Mouse (Mus musculus) adrenal gland, adult 18-20 months (tissue): ENCODE measurements at regions not wholly inside any gene's neighbourhood (a gene's known extent, or its start where the extent isn't known, plus 50 kb on each side); places are given as distances from the start of the nearest gene placed in this dataset.

Experiments used
- DNase-seq, 2 experiments: peaks; one replicate each; pipeline ENCODE4 v3.0.0; 2021 to 2022; ENCODE audit warnings: low spot score in 2 of 2

DNA sequence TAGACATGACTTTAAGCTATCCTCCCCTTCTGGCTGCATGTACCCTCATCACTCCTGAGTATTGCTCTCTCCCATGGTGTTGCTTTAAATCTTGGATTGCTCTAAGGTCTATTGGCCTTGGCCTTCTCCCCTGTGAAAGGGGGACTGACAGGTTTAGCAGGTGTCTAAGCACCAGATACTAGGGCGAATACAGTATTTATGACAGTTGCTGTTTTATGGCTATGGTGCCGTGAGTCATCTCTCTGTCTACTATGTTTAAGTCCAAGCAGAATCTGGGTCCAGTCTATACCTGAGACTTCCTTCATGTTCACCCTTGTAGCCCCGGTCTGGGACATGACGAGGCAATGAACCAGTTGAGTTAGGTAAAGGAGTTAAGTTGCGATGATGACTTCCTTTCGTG lies 212.3 kb upstream of the Id2 start:
- no peak for DNase-seq

DNA sequence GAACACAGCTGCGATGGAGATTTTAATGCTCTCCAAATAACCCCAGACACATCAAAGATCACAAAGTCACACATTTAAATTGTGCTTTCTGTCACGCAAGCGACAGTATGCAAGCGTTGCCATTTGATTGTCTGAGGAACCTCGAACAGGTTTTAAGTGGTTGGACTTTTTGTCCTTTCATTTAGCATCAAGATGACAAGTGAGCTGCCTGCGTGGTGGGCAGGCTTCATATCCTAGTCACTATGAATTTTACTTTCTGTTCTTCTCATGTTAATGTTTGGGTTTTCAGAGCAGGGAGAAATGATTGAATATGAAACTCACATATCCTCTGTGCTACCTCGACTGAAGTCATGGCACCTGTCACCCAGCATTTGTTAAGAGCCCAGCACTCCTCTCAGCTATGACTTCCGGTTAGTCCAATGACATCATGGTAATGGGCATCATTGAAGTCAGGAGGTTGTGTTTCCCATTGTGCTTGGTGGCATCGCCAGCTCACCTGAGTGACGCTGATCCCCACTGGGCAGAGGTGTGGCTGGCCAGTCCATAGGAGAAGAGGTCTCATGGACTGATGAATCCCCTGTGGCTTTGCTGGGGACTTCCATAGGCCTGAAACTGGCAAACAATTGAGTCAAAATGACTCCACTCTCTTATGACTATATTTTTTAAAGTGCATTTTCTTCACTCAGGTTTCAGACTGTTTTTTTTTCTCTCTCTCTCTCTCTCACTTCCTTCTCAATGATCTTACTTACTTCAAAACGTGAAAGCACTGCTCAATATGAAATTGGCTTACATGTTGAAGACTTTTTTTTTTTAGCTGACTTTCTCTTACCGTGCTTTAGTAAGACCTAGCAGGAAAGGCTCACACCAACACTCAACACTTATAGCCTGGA lies 209.1 kb upstream of the Id2 start:
- DNase-seq, result no peak

DNA sequence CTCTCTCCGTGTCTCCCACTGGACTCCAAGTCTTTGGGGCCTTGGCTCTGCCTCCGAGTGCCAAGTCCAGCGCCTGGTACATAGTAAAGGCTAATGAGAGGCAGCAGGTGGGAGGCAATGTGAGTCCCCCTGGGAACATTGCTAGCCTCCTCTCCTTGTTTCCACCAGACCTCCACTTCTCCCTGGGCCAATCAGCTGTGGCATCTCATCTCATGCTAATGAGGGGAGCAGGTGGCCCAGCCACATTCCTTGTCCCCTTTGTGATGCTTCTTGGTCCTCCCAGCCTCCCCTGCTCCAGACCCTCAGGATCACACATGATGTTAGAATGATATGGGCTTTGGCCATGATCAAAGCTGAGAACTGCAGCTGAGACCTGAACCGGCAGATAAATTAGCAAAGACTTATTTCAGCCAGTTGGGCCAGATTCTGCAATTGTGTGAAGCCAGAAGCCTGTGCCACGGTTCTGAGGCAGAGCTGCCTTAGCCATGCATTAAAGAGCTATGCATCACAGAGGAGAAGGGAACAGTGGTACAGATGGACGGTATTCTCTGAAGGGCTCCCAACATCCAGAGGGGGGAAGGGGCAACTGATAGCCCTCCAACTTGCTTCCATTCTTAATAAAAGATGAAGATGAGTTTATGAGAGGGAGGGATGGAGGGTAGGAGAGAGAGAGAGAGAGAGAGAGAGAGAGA lies 208.0 kb upstream of the Id2 start:
- no peak for DNase-seq

DNA sequence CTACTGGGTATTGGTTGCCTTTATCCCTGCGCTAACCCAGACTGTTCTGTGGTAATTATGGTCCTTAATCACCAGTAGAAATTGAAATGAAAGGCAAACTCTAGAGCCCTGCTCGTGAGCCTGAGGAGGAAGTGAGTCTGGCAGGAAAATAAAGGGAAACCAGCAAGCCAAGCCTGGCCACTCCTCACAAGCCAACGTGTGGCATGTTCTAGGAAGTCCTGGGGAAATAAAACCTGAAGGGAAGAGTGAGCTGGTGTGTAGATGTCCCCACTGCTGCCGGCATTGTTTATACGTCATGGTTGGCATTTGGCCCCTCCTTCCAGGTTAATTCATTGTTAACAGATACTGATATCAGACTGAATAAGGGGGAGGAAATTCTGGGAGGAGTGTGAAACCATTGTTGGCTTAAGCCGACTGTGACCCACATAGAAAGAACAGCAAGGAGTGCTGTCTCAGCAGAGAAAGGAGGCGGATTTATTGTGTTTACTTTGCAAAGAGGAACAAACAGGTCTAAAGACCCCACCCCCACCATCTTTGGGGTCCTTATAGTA lies 206.6 kb upstream of the Id2 start:
- no peak for DNase-seq

DNA sequence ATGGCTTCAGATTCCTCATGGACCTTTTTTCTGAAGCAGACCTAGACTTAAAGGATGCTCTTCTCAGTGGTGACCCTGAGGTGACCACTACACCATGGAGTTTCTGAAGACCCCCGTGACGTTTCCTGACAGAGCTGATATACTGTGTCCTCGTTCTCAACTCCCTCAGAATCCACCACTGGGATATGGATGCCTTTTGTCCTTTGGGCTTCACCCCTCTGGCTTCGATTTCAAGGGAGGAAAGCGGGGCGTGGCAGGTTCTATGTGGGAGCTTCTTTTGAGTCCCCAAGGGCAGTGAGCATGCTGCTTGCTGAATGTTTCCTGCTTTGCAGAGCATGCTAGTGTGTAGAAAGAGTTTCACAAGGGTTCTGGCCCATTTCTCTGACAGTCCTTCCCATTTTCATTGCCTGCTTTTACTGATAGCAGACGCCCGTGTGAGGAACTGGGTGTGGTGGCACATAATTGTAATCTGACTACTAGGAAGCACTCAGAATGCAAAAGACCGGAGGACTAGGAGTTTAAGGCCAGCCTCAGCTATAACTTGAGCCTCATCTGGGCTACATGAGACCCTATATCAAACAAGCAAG lies 204.0 kb upstream of the Id2 start:
- DNase-seq, result no peak

DNA sequence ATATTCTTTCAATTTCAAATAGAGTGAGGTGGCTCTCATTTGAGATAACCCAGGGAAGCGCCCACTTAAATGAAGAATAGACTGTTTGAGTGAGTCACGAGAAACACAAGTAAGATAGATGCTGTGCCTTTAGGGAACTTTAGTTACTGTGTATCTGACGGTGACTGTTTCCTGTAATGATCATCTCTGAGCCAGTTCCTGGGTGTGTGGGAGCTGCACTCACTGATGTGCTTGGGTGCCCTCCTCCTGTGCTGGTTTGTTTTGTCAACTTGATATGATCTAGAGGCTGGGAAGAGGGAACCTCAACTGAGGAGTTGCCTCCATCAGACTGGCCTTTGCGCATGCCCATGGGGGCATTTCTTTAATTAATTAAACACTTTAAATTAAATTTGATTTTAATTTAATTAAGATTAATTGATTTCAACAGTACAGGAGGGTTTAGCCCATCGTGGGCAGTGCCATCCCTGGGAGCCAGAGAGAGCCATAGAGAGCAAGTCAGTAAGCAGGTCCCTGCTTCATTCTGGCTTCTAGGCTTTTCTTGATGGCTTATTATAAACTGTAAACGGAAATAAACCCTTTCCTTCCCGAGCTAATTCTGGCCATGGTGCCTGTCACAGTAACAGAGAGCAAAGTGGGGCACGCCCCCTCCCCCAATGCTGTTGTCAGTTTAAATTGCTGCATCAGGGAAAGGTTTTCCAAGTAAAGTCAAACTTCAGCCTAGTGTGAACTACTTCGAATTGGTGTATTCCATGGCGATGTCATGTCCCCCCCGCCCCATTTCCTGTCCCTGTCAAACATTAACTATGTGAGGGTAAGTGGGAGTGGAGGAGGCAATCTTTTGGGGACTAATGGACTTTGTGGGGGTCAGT lies 202.9 kb upstream of the Id2 start:
- no peak for DNase-seq

DNA sequence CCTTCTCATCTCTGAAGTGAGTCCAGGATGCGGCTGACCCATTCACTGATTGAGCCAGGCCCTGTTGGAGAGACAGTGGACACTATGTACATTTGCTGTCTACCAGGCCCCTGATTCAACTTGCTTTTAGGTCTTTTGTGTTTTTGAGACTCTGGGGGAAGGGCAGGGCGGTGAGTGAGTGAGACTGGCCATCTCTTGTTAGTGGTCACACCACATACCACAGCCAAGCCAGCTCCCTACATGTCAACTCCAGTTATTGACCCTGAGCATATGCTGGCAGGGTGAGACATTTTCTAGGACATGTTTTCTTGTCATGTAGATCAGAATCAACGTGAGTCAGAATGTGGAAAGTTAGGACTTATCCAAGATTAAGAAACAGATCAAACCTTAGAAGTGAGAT lies 201.8 kb upstream of the Id2 start:
- no peak for DNase-seq

DNA sequence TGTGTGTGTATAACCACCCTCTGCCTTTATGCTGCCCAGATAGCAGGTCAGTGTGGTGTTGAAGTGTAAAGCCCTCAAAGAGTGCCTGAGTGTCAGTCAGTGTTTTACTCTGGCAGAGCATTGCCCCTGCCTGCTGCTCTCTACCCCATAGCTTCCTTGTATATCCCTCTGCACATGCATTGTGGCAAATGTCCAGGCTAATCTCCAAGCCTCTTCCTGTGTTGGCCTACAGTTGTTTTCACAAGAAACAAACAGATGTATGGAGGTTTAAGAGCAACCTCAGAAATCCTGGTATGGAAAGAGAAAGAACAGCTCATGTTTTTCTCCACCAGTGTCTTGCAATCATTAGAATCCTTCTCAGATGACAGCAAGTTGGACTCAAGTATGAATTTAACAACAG lies 201.0 kb upstream of the Id2 start:
- DNase-seq, result no peak

DNA sequence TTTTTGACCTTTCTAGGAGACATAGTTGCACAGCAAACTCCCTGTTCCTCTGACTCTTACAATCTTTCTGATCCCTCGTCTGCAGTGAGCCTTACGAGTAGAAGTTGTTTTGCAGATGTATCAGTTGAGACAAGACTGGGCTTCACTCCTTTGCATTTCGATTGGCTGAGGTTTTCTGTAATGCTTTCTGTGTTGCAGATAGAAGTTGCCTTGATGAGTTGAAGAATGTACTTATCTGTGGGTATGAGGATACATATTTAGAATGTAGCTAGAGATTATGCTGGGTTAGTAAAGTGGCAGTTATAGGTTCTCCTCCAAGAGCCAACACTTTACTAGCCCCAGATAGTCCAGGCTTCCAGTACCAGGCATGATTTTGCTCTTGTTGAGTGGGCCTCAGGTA lies 199.7 kb upstream of the Id2 start:
- DNase-seq, result no peak

DNA sequence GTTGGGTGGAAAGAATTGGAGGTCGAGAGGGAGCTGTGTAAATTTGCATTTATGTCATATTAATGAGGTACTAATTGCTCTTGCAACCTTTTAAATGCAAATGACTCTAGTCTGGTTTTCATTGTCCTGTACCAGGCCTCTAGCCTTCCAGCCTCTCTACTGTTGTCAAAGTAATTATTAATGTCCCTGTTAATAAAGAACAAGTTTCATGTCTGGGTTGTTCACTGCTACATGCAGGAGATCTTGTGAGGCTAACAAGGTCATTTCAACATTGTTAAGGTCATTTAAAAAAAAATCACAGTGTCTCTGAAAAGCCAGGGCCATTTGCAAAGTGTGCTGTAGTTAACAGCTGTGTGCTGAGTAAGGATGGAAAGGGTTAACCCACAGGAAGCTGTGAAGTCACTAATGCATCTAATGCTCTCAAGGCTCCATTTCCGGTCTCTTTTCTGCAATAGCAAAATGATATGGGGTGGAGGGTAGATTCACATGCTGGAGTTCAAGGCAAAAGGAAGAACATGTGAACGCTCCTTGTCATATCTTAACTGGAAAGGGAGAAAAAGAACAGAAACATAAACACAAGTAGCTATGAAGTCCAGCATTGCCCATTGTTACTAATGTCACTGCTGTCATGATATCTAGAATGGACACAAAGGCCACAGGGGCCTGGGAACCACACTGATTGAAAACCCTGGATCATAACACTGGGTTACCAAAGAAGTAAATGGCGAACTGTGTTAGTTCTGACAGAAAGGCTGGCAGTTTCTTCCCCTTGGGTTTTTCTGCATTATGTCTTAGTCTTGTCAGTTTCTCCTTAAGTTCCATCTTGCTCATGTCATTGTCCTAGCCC lies 197.5 kb upstream of the Id2 start:
- no peak for DNase-seq

DNA sequence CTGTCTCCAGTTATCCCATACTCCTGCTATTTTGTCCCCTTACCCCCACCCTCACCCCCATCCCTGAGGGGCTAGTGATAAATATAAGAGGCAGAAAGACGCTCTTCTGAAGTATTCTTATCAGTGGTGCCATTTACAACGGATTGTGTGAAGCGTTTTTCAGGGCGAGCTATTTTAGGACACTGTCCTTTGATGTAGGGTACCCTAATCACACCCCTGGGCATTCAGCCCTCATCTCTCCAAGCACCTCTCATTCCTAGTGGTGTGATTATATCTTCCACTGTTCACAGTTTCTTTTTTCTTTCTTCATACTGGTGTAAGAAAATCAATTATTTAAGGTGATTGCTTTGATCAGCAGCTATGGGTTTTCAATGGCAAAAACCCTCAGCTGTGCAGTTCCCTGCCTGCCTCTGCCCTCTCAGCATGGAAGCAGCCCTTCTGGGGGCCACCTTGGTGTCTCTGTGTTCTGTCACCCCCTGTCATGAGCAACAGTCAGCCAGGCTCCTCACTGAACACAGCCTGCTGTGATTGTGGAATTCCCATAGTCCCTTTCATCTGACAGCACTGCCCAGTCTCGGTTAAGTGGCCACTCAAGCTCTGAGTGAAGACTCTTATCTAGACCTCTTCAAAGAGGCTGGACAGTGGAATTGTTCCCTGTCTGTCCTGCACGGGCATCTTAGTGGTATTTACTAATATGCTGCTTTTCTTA lies 196.7 kb upstream of the Id2 start:
- no peak for DNase-seq

DNA sequence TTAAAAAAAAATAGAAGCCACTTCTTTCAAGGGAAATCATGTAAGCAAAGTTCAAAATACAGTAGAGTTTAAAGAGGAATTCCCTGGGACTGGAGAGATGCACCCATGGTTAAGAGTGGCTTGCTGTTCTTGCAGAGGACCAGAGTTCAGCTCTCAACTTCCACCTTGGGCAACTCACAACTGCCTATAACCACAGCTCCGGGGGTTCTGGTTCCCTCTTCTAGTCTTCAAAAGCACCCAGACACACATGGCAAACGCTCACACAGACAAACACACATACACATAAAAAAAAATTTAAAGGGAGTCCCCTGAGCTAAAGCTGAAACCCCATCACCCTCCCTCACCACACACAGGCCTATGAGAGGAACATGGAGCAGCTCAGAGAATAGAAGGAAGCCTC lies 192.4 kb upstream of the Id2 start:
- DNase-seq, result no peak

DNA sequence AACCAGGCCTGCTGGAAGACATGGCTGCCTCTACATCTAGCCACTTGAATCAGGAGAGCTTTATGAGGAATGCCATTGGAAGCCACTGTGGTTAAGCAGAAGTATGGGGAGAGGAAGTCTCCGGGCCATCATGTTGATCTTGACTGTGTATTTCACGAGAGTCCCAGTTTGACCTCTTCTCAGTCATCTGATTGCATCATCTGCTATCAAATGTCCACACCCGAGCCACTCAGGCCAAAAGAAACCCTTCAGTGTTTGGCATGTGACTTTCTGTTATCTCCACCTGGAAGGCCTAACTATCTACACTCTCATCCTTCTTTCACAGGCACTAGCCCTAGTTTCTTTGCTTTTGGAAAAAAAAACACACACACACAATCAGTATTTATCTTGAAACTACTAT lies 186.9 kb upstream of the Id2 start:
- no peak for DNase-seq

DNA sequence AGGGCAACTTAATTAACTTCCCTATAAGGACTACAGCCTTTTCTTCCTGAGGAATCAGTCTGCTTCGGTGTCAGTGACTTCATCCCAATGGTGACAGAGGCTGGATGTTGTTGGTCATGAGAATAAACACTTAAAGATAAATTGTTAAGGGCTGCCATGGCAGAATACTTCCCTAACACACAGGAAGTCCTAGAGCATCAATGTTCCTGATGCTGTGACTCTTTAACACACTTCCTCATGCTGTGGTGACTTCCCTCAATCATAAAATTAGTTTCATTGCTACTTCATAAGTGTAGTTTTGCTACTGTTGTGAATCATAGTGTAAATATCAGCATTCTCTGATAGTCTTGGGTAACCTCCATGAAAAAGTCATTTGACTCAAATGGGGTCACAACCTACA lies 184.5 kb upstream of the Id2 start:
- no peak for DNase-seq

DNA sequence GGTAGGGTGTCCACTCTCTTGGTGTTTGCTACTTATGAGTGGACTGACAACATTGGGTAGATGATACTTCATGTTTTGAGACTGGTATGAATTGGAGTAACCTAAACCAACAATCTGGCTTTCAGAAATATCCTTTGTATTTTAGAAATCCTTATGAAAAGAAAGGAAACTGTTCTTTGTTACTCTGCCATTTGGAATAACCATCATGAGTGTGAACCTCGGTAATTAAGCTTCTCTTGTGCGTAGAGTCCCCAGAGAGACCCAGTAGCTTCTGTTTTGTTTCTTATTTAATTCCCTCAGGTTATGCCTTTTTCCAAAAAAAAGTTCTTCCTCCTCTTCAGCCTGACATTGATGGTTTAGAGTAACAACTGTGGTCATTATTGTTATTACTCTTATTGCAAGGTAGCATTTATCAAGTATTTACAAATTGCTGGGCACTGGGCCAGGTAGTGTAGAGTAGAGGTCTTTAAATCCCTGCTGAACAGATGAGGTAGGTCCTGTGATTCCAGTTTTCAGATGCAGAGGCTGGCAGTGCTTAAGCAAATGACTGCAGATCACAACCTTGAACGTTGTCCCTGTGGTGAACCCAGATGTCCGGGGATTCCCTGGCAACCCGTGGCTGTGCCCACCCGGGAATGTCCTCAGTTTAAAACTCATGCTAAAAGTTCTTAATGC lies 176.8 kb upstream of the Id2 start:
- DNase-seq, result no peak

DNA sequence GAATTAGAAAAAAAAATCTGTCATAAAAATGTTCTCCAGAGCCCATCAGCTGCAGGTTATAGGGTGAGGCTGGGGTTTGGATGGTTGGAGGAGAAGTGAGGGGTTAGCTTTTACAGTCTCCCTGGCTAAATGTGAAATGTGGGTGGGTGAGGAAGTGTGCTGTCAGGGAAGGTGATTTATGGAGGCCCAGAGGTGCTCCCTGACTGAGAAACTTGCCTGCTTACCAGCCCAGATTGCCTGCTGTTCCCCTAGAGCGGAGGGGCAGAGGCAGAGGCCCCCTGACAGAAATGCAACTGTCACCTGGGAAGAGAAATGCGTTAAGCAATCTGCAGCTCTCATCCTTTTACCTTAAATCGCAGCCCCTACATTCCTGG lies 175.8 kb upstream of the Id2 start:
- DNase-seq, result no peak

DNA sequence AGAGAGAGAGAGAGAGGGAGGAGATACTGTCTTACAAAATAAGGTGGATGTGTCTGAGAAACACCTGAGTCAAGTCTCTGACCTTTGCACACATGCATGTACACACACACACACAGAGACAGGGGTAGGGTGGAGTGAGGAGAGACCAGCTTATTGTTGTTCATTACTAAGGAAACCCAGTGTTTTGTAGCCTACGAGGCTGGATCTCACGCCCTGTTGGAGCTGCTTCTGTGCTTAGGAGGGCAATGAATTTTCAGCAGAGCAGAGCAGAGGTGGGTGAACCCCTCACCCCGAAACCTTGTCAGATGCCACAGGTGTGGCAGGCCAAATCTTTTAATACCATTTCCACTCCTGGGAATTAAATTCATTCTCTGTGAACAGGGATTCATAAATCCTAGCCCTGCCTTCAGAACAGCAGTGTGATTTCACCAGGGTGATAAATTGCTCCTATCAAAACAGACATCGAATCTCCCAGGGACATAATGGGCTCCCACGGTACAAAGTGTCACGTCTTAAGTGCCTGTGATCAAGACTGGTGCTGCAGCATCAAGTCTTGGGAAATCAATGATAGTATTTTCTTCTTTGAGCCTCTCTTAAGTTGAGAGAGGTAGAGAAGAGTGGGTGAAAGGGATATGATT lies 175.3 kb upstream of the Id2 start:
- DNase-seq, result no peak

DNA sequence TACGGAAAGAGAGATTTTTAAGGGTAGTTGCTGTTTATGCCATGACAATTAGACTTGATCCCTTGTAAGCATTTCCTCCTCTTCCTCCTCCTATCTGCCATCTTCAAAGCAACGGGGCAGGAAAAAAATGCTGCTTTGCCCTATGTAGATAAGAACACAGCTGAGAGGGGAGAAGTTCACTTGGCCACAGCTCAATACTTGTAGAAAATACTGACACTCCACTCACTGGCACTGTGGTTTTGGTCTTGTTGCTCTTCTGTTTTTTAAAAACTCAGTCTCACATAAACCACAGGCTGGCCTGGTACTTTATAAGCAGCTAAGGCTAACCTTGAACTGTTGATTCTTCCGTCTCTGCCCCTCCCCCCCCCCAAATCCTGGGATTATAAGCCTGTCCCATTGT lies 172.9 kb upstream of the Id2 start:
- no peak for DNase-seq
